Mouse (Mus musculus) forelimb bud, embryonic 11.5 days (tissue): ENCODE measurements around the gene B9d1.

Experiments
- DNase-seq: peaks from one replicate; pipeline ENCODE4 v3.0.0-alpha.2; 2012; ENCODE audit warnings: low read depth, low spot score

Gene B9d1

DNA sequence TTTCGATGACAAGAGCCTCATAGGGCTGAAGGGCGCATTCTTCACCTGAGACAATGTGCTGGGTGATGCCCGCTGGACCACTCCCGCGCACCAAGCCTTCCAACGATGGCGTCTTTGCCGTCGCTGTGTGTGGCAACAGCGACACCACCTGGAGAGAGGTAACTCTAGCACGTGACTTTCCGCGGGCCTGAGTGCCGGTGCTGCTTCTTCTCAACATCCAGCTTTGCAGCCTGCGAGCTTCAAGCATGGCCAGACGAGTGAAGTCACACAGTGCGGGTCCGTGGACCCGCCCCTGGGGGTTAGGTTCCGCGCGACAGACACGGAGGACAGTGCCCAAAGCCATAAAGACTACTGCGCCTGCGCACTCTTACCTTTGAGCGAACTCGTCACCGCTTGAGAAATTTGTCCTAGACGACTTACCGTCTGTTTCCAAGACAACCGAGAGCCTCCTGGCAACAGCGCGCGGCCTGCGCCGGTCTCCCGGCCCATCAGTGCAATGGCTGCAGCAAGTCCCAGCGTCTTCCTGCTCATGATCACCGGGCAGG lies at the start of gene B9d1:
B9d1 (plus strand) TSS at position 432 of the 545 bp plus-strand sequence.
- DNase-seq: peak; percentile 98

DNA sequence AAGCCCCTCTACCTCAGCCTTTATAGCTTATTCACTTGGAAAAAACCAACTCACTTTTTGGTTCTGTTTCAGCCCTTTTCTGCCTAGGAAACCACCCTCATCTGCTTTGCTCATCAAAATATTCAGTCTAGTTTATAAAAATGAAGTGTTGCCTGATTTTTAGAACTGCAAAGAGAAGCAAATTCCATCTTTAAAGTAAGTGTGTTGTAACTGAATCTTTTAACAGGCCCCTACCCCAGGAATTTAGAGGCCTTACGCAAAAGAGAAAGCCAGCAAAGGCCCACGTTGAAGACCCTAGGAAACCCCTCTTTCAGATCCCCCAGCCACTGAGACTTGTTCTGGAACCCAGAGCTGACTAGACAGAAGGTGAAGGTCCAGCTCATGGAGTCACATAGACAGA lies 40.9 kb upstream of the B9d1 start:
- no peak for DNase-seq

- DNase-seq: no peak
Observed at GRCm38 (mm10) chr11:61465422-61465821, 39.5 kb upstream of the B9d1 start.

- no peak for DNase-seq
Observed at GRCm38 (mm10) chr11:61468534-61468933, 36.4 kb upstream of the B9d1 start.

- DNase-seq: no peak
Observed at GRCm38 (mm10) chr11:61469317-61469917, 35.5 kb upstream of the B9d1 start.

DNA sequence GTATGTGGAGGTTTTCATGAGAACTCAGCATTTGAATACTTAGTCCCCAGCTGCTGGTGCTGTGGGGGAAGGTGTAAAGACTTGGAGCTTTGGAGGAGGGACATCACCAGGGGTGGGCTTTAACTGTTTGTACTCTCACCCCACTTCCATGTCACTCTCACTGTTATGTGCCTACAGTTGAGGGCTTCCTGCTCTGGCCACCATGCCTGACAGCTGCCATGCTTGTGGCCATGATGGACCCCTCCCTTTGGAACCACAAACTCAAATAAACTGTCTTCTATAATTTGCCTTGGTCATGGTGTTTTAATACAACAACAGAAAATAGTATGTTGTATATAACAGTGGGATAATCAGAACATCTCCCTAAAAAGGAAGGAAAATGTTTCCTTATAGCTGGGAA lies 34.1 kb upstream of the B9d1 start:
- DNase-seq: no peak

- no peak for DNase-seq
Observed at GRCm38 (mm10) chr11:61473630-61474029, 31.3 kb upstream of the B9d1 start.

GRCm38 (mm10) chr11:61476786-61477382 lies 28.1 kb upstream of the B9d1 start:
- no peak for DNase-seq

DNA sequence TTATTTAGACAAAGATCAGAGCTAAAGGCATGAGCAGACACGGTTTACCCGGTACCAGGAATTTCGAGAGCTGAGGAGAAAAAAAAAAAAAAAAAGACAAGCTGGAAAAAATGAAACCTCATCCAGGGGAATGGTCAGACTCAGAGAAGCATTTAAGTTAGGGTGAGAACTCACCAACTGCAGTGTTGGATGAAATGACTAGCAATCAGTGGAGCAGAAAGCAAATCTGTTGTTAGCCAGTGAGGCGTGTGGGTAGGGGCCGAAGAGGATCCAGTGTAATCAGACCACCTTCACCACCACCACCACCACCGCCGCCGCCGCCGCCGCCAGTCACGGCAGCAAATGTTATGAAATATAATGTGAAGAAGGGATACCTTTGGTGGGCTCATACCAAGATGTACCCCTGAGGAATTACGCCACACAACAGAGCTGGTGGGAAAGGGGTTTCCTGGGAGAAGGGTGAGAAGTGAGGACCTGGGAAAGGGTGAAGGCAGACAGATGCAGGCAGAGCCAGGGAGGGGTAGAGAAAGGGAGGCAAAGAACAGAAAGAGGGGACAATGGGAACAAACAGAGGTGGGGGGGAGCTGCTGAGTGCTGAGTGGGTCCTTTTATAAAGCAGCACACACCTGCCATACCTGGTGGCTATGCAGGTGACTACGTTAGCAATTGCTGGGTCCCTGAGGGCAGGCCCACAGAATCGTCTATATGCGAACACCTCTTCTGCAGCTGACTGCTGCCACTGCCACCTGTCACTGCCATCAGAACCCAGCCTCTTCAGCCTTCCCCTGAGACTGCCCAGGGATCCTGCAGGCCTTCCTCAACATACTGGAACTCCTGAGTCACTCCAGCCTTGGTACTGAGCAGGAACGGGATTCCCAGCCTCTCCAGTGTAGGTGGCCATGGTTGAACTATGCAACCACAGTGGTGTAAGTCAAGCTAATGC lies 27.1 kb upstream of the B9d1 start:
- no peak for DNase-seq

DNA sequence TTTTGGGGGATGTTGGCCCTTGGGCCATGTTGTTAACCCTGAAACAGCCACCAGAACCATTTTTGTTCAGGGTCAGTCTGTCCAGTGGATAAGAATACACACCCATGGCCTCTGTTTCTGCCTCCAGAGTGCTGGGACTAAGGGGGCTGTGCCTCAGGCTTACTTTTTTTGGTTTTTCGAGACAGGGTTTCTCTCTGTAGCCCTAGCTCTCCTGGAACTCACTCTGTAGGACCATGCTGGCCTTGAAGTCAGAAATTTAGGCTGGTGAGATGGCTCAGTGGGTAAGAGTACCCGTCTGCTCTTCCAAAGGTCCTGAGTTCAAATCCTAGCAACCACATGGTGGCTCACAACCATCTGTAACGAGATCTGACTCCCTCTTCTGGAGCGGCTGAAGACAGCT lies 26.2 kb upstream of the B9d1 start:
- no peak for DNase-seq

DNA sequence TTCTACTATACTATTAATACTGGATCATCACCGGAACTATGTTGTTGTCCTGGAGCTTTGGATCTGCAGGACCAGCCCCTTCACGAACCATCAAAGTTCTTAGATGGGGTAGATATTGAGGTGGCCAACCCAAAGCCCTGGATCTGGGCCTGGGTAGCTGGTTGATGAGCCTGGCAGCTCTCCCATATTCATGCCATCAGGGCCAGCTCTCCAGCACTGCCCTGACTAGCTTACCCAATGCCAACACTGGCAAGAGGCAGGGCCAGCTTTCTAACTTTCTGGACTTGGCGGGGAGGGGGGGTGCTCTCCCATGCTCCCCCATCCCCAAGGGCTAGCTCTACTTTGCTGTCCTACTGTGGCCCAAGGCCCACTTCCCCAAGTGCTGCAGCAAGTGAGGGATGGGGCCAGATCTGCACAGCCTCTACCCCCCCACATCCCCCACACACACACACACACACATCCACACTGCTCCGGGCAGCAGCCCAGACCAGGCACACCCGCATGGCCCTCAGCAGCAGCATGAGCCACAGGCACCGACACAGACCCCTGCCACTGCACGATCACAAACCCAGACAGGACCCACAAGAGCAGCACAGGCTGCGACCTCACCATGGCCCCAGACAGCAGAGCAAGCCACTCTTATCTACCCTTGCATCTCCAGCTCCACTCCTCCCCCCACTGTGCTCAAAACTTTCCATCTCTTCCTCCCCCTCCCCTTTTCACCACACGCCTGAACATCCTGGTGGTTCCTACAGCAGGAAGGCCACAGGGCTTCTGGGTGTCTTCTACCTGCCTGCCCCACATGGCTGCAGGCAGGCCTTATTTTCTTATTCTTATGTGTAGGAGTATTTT lies 23.5 kb upstream of the B9d1 start:
- no peak for DNase-seq

DNA sequence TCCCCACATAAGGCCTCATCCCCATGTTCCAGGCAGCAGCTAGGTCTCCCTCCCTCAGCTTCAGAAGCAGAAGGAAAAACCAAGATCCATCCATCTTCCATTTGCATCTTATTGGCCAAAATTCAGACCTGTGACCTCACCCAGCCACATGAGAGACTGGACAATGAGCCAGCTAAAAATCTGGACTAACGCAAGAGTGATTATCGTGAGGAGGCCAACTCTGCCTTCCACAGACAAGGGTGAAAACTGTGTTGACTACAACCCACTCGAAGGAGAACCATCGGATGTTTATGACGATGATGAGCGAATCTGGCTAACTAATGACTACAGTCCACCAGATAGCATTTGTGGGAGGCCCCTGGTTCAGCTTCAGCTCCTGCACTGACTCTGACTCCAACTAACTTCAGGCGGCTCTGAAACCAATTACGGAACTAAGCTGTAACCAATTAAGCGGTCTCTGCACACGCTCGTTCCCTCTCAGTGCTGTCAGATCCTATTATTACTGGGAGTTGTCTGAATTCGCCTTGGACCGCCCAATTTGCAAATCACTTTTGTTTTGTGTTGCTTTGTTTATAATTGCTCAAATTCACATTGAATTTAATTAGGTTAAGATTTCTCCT lies 21.6 kb upstream of the B9d1 start:
- peak; percentile 68 for DNase-seq

- peak; percentile 57 for DNase-seq
Observed at GRCm38 (mm10) chr11:61484256-61484612, 20.7 kb upstream of the B9d1 start.

- peak; percentile 93 for DNase-seq
Observed at GRCm38 (mm10) chr11:61484613-61485540, 20.1 kb upstream of the B9d1 start, which contains the start of gene Mfap4. Mfap4 (plus strand) TSS chr11:61485431.

DNA sequence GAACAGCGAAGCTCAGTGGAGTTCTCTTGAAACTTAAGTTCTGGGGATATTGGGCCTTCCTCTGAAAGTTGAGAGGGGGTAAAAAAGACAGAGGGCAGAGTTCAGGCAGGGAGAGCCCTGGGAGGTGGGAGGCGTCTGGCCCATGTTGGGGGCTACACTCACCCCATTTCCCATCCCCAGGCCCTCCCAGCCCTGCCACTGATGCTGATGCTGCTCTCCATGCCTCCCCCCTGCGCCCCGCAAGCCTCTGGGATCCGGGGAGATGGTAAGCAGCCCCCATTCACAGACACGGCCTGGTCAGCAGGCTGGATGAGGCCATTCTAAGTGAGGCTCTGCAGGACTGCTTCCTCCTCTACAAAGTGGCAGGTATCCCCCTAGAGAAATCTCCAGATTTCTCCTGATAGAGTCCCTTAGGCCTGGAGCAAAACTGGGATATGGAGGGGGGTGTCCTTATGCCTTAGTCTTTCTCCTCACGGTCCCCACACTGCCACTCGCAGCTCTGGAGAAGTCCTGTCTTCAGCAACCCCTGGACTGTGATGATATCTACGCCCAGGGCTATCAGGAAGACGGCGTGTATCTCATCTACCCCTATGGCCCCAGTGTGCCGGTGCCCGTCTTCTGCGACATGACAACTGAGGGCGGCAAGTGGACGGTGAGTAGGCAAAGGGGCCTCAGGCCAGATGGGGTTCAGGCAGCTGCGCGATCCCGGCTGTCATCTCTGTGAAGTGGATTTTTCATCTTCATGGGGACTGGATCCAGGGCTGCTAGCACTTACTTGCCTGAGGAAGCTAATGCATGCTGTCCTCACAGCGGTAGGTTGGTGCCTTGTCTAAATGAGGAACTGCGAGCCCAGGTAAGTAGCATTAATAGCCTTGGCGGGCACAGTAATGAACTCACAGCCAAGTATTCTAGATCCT lies 19.1 kb upstream of the B9d1 start:
- no peak for DNase-seq

DNA sequence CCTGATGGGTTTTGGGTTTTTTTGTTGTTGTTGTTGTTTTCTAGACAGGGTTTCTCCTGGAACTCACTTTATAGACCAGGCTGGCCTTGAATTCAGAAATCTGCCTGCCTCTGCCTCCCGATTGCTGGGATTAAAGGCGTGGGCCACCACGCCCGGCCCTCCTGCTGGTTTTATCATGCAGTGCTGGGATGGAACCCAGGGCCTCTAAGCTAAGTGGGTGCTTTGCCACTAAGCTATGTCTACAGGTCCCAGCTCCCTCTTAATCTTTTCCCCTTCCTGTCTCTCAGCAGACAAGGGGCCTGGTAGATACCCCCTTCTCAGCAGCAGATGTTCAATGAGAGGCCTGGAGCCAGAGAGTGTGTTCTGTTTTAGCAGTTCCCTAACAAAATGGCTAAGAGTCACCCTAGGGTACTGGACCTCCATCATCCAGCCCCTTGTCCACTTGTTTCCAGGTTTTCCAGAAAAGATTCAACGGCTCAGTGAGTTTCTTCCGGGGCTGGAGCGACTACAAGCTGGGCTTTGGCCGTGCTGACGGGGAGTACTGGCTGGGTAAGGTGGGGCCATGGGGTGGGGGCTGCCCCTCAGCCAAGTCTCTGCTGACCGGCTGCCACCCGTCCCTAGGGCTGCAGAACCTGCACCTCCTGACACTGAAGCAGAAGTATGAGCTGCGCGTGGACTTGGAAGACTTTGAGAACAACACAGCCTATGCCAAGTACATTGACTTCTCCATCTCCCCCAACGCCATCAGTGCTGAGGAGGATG lies 18.3 kb upstream of the B9d1 start:
- DNase-seq: no peak

DNA sequence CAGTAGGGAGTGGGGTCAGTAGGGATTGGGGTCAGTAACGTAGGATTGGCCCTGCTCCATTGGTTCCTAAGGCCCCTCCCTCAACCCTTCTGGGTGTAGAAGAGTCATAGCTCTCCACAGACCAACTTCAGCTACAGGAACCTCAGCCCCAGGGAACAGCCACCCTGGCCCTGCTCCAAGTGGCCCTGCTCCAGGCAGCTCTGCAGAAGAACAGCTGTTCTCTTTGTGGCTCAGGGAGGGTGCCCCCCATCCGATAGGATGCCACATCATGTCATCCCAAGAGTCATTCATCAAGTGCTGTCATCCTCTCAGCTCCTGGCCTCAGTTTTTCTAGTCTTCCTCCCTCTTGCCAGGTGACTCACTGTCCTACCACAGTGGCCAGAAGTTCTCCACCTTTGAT lies 17.5 kb upstream of the B9d1 start:
- DNase-seq: no peak

- DNase-seq: no peak
Observed at GRCm38 (mm10) chr11:61487936-61488335, 17.0 kb upstream of the B9d1 start.
